Mouse (Mus musculus) midbrain, postnatal 0 days (tissue): Measurements from ENCODE around the gene Crtc1. TPM values are rescaled to one million over a fixed set of nuclear protein-coding genes. Genes with fewer than 3 reads are reported as not detected.

Experiments
- ATAC-seq: fragments of 200-750 bp; cut with Nextera tagmentation; 2 replicates; pipeline ENCODE4 v1.8.0; 2017; ENCODE audit warnings: moderate number of reproducible peaks, mild to moderate bottlenecking, moderate TSS enrichment, moderate library complexity; ENCODE audit not compliant: low FRiP score
- DNase-seq: peaks from one replicate; pipeline ENCODE4 v3.0.0-alpha.2; 2015; ENCODE audit warnings: low spot score
- H3K27ac ChIP-seq: fragments of 300-500 bp; sonication (generic); 2 replicates; pipeline ENCODE4 v1.5.1; 2014; ENCODE audit warnings: low read depth, mild to moderate bottlenecking, low read length, mixed read lengths
- H3K27me3 ChIP-seq: fragments of 300-500 bp; sonication (generic); 2 replicates; pipeline ENCODE4 v1.6.1; 2014; ENCODE audit warnings: low read length, control low read depth, mixed read lengths; ENCODE audit not compliant: insufficient read depth
- H3K36me3 ChIP-seq: fragments of 300-500 bp; sonication (generic); 2 replicates; pipeline ENCODE4 v1.6.1; 2014; ENCODE audit warnings: low read length, control low read depth, mixed read lengths; ENCODE audit not compliant: insufficient read depth
- H3K4me1 ChIP-seq: fragments of 300-500 bp; sonication (generic); 2 replicates; pipeline ENCODE4 v1.6.1; 2014; ENCODE audit warnings: mild to moderate bottlenecking, control low read depth, antibody characterized with exemption, low read length, mixed read lengths; ENCODE audit not compliant: insufficient read depth
- H3K4me2 ChIP-seq: fragments of 300-500 bp; sonication (generic); 2 replicates; pipeline ENCODE4 v1.6.1; 2014; ENCODE audit warnings: low read depth, mild to moderate bottlenecking, low read length, mixed read lengths; ENCODE audit not compliant: poor library complexity, severe bottlenecking
- H3K4me3 ChIP-seq: fragments of 300-500 bp; sonication (generic); 2 replicates; pipeline ENCODE4 v1.5.1; 2014; ENCODE audit warnings: low read depth, mild to moderate bottlenecking, low read length, moderate library complexity
- H3K9ac ChIP-seq: fragments of 300-500 bp; sonication (generic); replicated peaks from 2 replicates; pipeline ENCODE4 v1.6.1; 2014; ENCODE audit warnings: mild to moderate bottlenecking, low read length, moderate library complexity, mixed read lengths; ENCODE audit not compliant: poor library complexity, severe bottlenecking
- H3K9me3 ChIP-seq: fragments of 300-500 bp; sonication (generic); 2 replicates; pipeline ENCODE4 v1.6.1; 2016; ENCODE audit warnings: low read length, control low read depth
- CTCF ChIP-seq: IDR thresholded peaks from 2 replicates; pipeline ENCODE4 v1.5.1; 2016; ENCODE audit warnings: antibody characterized with exemption, mild to moderate bottlenecking
- WGBS: fragments of 180-500 bp; shearing (Covaris S2); extraction: QIAGEN DNeasy Blood & Tissue Kit; methylation state at CpG from one replicate; pipeline ENCODE4 v1.1.7; 2014; 5-methylcytosine and 5-hydroxymethylcytosine counted together
- polyA plus RNA-seq: library from polyadenylated mRNA; unstranded; fragments of >200 nt; fragmentation: Nextera tagmentation; extraction: Ambion mirVana; gene quantifications from 2 replicates; pipeline ENCODE4 v1.2.1, GENCODE M21; 2015
- total RNA-seq: library from RNA; depleted of rRNA; stranded (reverse); fragments of >200 nt; gene quantifications from 2 replicates; pipeline ENCODE4 v1.2.3, GENCODE M21; 2014; rRNA removed

The Crtc1 gene
- 56.3 and 57.4 TPM in 2 replicates for total RNA-seq
- polyA plus RNA-seq = 46.5 and 47.8 TPM in 2 replicates

DNA sequence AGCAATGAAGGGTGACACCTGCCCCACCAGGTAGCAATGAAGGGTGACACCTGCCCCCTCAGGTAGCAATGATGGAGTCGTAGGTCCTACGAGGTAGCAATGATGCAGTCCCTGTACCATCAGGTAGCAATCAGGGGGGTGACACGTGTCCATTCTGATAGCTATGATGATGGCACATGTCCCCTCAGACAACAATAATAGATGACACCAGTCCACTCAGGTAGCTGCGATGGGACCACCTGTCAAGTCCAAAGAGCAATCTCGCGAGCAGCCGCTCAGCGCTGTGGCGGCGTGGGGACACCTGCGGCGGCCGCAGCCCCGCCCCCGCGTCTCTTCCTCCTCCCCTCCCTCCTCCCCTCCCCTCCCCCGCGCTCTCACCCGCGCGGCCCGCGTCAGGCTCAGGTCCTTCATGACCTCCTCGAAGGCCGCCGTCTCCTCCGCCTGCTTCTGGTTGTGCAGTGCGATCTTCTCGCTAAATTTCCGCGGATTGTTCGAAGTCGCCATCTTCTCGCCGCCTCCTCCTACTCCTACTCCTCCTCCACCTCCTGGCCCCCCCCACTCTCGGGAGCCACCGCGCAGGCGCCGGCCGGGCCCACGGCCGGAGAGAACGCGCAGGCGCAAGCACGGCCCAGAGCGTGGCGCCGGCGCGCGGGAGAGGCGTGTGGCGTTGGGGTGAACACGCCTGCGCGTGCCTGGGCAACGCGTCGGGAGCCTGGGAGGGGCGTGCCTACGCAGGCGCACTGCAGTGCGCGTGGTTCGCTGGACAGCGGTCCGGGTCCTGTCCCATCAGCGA is at the start of gene Crtc1:
Gene Crtc1, minus strand, starts transcription at position 525 of the 793 bp plus-strand sequence.
- H3K9me3 ChIP-seq = no peaks in the 10 kb centered on the region
- WGBS = under 1% methylated on average over 66 of the region's 70 CpGs
- no peak; the same call in 1 of the 2 replicates for TF ChIP-seq CTCF

DNA sequence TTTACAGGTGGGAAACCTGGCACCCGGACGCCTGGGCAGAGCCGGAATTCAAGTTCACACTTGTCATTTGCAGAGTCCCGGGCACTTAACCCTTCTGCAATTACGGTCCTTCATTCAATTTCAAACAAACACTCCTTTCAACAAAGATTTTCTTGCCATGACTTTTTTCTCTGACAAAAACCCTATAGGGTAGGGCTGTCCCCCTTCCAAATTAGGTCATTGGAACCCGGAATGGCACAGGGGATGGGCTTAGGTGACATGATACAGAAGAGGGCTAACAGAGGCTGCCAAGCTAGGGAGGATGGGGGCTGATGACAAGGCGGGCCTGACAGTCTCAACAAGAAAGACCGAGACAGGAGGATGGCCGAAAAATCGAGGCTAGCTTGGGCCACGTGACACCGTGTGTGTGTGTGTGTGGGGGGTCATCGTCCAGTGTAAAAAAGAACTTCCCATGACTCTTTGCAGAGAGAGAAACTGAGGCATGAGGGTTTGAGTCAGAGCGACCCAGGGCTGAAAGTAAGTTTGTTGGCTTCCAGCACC is 49.6 kb upstream of the Crtc1 start:
- Histone ChIP-seq H3K4me1 (peaks cover 22% of the 10 kb centered on the region), H3K36me3 (peaks cover 9% of the 10 kb centered on the region; the same call in 1 of the 2 replicates), H3K4me2 (peak overlapping the region; percentile 69), H3K9me3 (no peaks in the 10 kb centered on the region), H3K27ac (no peak overlapping the region), H3K4me3 (peak overlapping the region; percentile 63; the same call in 1 of the 2 replicates), H3K9ac (no peak overlapping the region), H3K27me3 (peaks cover 61% of the 10 kb centered on the region)
- WGBS = 2% methylated on average over 14 of the region's 14 CpGs
- DNase-seq = no peak
- no peak for TF ChIP-seq CTCF
- ATAC-seq = no peak

More for the DNA sequence above, at the start of gene Crtc1:
- H3K4me1 ChIP-seq = peaks cover 8% of the 10 kb centered on the region
- ATAC-seq (peak; percentile 97), DNase-seq (peak; percentile 97)
- H3K27me3 ChIP-seq = no peaks in the 10 kb centered on the region
- no peaks in the 10 kb centered on the region for H3K36me3 ChIP-seq
- peak within 1 kb of the TSS; percentile 61 for H3K4me3 ChIP-seq
- peak within 1 kb of the TSS; percentile 70 for H3K9ac ChIP-seq
- peak within 1 kb of the TSS; percentile 83 for H3K27ac ChIP-seq
- peak within 1 kb of the TSS; percentile 74 for H3K4me2 ChIP-seq

DNA sequence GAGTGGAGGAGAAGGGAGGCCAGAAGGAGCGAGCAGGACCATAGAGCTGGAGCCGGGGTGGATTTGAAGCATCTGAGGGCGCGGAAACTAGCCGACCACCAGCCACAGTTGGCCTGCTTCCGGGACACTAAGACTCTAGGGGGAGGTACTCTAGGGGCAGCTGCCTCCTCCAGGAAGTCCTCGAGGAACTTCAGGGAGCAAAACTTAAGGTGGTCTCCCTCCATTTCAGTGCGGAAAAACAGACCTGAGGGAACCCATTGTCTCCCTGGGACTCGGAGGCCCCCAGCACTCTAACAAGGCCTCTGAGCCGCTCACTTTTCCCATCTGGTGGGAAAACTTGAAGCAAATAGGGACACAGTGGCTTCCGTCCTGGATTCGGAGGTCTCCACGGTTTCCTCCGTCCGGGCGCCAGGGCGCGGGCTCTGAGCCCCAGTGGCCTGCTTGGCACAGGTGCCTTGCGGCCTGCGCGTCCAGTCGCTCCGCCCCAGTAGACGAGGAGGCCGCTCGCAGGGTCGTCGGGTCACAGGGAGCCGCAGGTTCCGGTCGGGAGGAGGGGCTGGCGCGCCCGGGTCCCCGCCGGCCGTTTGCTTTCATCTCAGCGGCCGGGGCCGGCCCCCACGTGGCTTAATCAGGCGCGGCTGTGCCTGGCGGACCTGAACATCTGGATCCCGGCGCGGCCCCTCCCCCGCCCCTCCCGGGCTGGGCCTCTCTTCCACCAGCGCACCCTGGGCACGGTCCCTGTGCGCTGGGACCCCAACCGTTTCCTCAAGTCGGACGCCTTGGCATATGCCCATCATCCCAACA is 48.8 kb upstream of the Crtc1 start:
- Histone ChIP-seq H3K4me1 (peaks cover 18% of the 10 kb centered on the region), H3K4me3 (peak overlapping the region; percentile 63), H3K9ac (peak overlapping the region; percentile 36; the same call in 1 of the 2 replicates), H3K36me3 (peaks cover 11% of the 10 kb centered on the region; the same call in 1 of the 2 replicates), H3K9me3 (no peaks in the 10 kb centered on the region), H3K27ac (no peak overlapping the region), H3K4me2 (peak overlapping the region; percentile 69), H3K27me3 (peaks cover 53% of the 10 kb centered on the region)
- WGBS = 3% methylated on average over 52 of the region's 55 CpGs
- ATAC-seq (no peak), DNase-seq (no peak)
- no peak for TF ChIP-seq CTCF

DNA sequence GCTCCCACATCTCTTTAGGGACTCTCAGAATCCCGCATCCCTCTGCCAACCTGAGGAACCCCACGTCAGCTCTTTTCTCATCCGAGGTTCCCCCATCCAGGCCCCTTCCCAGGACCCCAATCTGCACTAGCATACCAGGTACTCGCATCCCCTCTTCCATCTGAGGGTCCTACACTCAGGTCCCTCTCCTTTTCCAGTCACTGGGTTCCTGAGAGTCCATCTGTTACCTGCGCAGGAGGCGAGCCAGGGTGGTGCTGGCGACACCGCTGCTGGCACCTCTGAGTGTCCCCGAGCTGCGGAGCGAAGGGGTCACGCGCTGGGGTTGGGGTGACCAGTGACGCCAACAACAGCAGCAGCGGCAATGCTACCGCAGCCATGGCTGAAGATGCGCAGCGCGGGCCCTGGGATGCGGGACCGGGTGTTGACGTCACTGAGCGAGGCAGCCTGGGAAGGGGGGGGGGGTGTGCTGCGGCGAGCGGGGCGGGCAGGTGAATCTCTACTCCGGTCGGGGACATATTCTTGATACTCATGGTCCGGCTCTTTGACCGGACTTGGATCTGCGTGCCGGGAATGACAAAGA is 47.7 kb upstream of the Crtc1 start, which contains the start of gene Tmem59l:
Gene Tmem59l, minus strand, starts transcription at position 418 of the 580 bp plus-strand sequence.
- peak within 1 kb of the TSS; percentile 89 for H3K9ac ChIP-seq
- H3K36me3 ChIP-seq = peaks cover 11% of the 10 kb centered on the region; the same call in 1 of the 2 replicates
- no peak for TF ChIP-seq CTCF
- ATAC-seq (peak; percentile 72), DNase-seq (peak; percentile 59)
- peaks cover 14% of the 10 kb centered on the region; the same call in 1 of the 2 replicates for H3K4me1 ChIP-seq
- WGBS = 3% methylated on average over 28 of the region's 33 CpGs
- peak within 1 kb of the TSS; percentile 63 for H3K4me3 ChIP-seq
- peak within 1 kb of the TSS; percentile 52 for H3K27ac ChIP-seq
- peak within 1 kb of the TSS; percentile 69 for H3K4me2 ChIP-seq
- no peaks in the 10 kb centered on the region for H3K9me3 ChIP-seq
- peaks cover 41% of the 10 kb centered on the region for H3K27me3 ChIP-seq

DNA sequence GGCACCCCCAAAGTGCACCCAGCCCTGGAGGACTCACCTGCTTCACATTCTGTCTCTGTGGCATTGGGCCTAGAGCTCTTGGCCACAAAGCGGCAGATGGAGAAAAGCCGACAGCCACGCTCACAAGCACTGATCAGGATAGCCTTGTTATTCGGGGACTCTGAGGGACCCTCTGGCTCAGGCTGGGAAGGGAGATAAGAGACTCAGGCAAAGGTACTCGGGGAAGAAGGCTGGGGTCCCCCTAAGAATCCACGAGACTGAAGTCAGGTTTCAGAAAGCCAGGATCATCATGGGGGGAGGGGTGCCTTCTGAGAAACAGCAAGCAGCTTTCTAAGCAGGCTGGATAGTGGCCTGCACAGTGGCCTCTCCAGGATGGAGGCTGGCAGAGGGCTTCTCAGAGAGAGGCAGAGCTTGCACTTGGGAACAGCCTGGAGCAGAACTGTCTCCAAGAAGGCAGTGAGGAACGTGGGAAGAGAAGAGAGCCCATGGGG is 46.9 kb upstream of the Crtc1 start:
- H3K27ac ChIP-seq = no peak overlapping the region
- no peak for DNase-seq
- peaks cover 11% of the 10 kb centered on the region; the same call in 1 of the 2 replicates for H3K36me3 ChIP-seq
- H3K4me3 ChIP-seq = peak overlapping the region; percentile 63
- H3K4me1 ChIP-seq = peaks cover 14% of the 10 kb centered on the region; the same call in 1 of the 2 replicates
- H3K9ac ChIP-seq = peak overlapping the region; percentile 89
- no peak; the same call in 1 of the 2 replicates for ATAC-seq
- H3K27me3 ChIP-seq = peaks cover 33% of the 10 kb centered on the region
- H3K4me2 ChIP-seq = peak overlapping the region; percentile 69
- no peaks in the 10 kb centered on the region for H3K9me3 ChIP-seq
- 43% methylated on average over 7 of the region's 7 CpGs for WGBS
- no peak for TF ChIP-seq CTCF
